Mouse (Mus musculus) B cell, adult 2 months (primary cell): ENCODE data around the gene Tas2r124.

Experiments
- DNase-seq, 2 experiments: peaks; one replicate each; pipeline ENCODE4 v3.0.0; 2022

Gene Tas2r124

DNA sequence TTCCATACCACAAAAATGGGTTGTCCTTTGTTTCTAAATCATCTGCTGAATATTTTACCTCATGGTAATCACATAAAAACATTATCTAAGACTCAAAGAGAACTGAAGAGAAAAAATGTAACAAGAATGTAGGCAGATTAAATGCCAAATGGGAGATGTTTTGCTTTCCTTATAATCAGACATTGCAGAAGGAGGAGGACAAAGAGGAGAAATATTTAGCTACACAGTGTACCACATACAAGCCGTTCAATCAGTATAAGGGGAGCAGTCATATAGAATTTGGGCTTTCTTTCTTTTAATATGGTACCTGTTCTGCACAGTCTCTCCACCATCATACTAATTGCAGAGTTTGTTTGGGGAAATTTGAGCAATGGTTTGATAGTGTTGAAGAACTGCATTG lies at the start of gene Tas2r124:
Gene Tas2r124, plus strand, starts transcription at position 301 of the 400 bp plus-strand sequence.
- DNase-seq: no peak

DNA sequence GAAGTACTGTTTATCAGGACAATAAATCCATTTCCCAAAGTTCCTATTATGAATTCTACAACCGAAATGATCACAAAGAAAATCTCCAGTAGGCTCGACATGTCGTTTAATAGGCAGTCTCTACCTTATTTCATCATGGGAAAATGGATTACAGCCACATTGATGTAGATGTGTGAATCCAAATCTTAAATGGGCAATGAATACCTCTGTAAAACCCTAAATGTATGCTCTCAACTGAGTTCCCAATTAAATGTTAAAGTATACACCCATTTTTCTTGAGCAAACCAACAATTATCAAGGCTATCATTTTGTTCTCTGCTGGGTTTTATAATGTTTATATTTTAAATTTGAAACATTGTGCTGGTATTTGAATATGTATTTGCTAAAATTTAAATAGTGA lies 42.7 kb upstream of the Tas2r124 start, which contains the start of gene Tas2r122:
Gene Tas2r122, minus strand, starts transcription at position 101 of the 400 bp plus-strand sequence.
- no peak for DNase-seq

DNA sequence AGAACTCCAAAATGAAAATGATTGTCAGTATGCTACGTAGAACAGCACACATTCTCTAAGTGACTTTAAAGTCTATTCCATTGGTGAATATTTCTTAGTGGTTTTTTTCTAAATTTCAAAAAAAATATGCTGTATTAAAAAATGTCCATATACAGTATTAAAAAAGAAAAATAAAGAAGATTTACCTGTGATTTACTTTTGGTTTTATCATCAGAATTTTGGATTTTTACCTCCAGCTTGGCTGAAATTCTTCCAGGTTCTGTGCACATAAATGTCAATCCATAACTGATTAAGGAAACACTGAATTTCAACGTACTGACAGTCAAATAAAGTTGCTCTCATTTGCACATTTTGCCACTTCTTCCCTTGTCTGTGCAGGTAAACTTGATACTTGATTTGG lies 16.6 kb upstream of the Tas2r124 start, which contains the start of gene Tas2r115:
Gene Tas2r115, minus strand, starts transcription at position 101 of the 400 bp plus-strand sequence.
- no peak for DNase-seq

DNA sequence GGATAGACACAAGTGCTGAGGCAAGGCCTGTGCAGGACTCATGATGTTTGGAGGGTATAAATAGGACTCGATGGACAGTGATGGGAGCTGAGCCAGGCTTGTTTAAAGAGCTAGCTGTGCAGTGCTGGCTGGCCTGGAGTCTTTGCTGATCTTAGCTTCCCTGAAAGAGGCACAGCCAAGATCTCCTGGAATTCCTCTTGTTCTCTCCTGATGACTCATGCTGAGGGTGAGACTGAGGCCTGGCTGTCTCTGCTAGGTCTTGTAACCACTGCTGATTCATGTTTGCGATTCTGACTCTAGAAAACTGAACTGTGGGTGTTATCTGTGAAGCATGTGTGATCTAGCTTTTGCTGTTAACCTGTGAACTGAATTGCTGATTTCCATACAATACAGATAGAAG lies 4.3 kb upstream of the Tas2r124 start:
- DNase-seq: no peak

- no peak for DNase-seq
Observed at GRCm38 (mm10) chr6:132761831-132762230, 7.3 kb downstream of the Tas2r124 start, which contains the start of gene Tas2r102. TSS of gene Tas2r102 (plus strand) at chr6:132762131.

- no peak for DNase-seq
Observed at GRCm38 (mm10) chr6:132778062-132778461, 23.5 kb downstream of the Tas2r124 start, which contains the start of gene Tas2r136. TSS of gene Tas2r136 (minus strand) at chr6:132778162.

DNA sequence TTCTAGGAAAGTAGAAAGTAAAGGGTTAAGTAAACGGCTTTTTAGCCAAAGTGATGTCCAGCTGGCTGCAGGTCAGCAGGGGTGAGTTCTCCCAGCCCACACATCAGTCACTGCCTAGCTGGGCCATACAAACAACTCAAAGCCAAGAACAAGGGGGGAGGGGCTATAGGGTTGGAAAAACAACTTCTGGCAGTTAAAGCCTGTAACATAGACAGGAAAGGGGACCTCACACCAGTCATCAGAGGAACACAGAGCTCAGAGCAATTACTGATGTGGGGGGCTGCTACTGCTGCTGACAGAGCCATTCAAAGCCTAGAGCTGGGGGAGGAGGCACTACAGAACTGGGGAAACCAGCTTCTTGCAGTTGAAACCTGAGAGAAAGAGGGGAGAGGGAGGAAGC lies 40.9 kb downstream of the Tas2r124 start:
- no peak for DNase-seq

DNA sequence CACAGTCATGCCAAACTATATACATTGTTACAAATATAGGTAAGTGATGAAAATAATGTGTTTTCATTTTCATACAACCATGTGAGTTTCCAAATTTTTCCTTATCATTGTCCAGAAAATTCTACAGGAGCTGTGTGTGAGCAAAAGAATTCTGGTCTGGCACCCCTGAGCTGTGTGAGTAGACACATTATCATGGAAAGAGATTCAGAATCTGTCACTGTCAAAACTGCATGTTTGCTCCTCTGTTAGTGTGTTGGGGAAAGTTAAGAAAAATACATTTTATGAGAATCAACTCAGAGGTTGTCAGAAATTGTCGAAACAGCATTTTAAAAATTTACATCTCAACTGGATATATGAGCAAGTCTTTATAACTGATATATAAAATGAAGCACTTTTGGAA lies 48.0 kb downstream of the Tas2r124 start, which contains the start of gene Tas2r117:
Gene Tas2r117, plus strand, starts transcription at position 301 of the 400 bp plus-strand sequence.
- no peak for DNase-seq
